Mouse (Mus musculus): ENCODE measurements at regions not wholly inside any gene's neighbourhood (a gene's known extent, or its start where the extent isn't known, plus 50 kb on each side); places are given as distances from the start of the nearest gene placed in this dataset.

DNA sequence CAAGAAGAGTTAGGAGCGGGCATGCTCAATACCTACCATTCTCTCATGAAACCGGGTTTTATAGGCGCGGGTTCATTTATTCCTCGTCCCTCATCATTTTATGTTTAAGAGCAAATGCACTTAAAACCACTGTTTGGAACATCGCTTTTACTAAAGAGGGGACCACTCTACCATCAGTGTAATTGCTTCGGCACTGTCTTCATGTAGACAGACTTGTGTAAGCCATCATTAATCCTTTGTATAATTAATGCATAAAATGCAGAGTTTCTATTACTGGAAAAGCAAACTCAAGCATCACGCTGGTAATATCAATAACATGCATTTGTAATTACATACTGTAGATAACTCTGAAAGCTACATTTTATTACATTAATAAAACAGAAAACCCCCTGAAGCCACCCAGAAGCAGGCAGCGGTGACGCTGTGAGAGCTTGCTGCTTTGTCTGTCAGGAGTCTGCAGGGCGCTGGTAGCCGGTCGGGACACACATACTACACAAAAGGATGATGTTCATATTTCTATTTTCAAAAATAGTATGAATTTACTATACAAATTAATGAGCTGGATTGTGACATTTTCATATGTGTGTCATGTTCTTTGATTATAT, 99.2 kb downstream of the Zfp281 start:
- DNase-seq, result no peak

DNA sequence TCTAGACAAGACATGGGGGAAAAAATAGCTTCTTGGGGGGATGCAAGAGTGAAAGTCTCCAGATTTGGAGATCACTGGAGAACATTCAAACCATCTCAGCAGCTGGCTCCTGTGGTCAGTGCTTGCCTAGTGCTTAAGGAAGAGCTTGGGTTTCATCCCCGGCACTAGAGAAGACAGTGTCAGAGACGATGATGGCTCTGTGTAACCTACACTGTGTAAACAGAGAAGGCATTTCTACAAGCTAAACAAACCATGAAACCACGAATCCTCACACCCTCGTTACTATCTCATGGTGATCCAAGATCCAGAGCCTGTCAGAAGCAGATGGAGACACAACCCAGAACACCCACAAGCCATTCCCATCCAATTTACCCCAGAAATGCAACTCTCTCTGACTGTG, 100.5 kb downstream of the Zfp281 start:
- no peak for DNase-seq

DNA sequence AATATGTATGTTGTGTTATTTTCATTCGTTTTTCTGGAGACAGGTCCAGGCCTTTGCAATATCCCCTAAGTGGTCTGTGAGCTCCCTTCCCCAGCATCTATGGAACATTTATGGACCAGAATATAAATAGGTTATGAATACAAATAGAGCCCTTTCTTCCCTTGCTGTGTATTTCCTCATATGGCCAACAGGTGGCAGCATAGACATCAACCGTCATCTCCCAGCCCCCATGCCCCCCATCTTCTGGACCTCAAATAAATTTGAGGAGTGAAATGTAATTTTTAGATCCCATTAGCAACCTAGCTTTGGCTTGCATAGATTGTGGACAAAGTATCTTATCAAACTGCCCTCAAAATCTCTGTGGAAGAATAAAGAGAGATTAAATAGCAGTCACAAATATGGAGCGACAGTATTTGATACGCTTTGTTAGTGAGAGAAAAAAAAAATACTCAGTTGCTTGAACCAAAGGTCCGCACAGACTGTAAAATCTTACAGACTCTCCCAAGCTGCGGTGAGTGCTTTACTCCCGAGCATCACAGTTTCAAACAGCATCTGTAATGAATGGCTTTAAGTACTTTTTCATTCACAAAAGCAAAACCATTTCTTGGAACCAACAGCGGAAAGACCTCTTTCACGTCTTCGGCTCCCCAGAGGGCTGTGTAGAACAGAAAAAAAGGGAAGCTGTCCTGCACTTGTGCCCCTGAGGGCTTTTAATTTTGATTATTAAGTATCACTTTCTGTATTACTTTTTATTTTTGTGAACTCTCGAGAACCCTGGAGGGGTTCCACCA, 101.6 kb downstream of the Zfp281 start:
- peak; percentile 52 to 59 for DNase-seq

DNA sequence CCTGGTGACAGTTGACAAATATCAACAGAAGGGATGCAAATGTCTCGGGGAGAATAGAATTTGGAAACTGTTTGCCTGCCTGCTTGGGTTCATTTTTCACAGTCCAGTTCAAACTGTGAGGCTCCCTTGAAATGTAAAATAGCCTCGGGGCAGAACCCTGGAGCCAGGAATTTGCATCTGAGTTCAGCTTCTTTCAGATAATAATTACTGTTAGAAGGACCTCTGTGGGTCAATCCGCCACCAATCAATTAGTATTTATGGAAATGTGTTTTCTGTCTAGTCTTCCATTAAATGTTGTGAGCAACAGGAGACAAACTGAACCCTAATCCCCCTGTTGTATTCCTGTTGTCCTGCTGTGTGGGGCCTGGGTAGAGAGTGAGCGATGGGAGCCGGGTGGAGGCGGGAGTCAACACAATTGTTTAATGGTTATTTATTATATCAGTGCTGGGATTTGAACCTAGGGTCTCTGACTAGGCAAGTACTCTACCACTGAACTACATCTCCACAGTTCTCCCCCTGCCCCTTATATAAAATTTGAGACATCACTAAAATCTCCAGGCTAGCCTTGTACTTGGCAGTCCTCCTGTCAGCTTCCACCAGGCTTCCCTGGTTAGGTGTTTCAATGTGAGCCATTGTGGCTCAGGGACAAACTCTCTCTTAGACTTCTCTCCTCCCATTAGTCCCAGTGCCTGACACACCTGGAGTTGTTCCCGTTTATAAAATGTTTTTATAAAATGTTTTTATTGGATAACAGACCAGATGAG, 103.3 kb downstream of the Zfp281 start:
- no peak for DNase-seq

DNA sequence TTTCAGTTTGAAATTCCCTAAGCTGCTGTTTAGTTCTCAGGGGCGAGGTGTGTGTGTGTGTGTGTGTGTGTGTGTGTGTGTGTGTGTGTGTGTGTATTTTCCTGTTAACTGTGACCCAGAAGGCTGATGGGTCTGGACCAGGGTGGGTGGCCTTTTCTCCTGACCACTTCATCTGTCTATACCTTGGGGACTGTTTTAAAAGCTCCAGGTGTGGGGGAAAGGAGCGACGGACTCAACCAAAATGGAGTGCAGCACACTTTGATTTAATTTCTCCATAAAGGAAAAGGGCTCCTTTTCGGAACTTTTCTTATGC, 103.9 kb downstream of the Zfp281 start:
- DNase-seq, result no peak

DNA sequence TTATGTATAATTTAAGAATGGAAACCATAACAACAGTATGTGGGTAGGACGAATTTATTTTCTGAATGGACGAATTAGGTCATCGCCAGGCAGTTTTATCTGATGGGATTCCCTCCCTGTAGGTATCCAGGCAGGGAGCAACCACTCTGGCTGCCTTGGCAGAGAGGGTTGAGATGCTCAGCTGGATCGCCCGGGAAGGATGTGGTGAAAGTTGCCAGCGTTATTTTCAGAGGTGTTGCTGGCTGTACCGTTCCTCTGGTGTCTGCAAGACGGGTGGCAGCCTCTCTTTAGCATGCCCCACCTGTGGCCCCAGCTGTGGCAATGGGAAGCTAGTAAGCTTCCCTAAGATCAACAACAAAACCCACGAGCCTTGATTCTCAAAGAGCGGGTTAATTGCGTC, 105.9 kb downstream of the Zfp281 start:
- DNase-seq, result no peak

DNA sequence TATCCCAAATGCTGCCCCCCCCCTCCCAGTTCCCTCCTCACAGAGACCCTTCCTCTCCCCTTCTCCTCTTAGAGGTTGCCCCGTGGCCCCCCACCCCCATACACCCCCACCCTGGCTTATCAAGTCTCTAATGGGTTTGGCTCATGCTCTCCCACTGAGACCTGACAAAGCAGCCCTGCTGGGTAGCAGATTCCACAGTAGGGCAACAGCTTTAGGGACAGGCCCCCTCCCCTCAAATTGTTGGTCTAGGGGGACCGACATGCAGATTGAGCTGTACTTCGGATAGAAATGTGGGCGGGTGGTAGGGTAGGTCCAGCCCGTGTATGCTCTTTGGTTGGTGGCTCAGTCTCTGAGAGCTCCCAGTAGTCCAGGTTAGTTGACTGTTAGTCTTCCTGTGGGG, 113.3 kb downstream of the Zfp281 start:
- no peak for DNase-seq

DNA sequence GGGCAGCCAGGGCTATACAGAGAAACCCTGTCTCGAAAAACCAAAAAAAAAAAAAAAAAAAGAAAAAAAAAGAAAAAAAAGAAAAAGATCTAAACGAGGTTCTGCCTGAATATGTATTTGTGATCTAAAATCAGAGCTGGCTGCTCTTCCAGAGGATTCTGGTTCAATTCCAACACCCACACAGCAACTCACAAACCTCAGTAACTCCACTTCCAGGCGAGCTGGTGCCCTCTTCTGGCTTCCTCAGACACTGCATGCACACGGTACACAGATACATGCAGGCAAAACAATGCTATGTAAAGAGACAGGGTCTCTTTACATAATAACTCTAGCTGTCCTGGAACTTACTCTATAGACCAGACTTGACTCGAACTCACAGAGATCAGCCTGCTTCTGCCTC, 114.8 kb downstream of the Zfp281 start:
- peak; percentile 52 to 63 for DNase-seq

DNA sequence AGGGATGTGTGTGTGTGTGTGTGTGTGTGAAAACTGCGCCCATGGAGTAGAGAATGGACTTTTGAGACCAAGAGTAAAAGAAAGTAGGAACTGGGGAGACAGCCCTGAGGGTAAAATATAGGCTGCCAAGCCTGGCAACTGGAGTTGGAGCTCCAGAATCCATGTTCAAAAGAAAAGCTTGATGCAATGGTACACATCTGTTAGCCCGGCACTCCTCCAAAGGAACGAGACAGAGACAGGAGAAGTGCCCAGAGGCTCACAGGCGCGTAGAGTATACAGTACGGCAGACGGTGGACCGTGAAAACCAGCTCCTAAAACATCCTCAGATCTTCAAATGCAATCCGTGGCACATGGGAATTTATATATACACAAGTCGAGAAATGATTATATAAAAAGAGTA, 116.4 kb downstream of the Zfp281 start:
- no peak for DNase-seq

DNA sequence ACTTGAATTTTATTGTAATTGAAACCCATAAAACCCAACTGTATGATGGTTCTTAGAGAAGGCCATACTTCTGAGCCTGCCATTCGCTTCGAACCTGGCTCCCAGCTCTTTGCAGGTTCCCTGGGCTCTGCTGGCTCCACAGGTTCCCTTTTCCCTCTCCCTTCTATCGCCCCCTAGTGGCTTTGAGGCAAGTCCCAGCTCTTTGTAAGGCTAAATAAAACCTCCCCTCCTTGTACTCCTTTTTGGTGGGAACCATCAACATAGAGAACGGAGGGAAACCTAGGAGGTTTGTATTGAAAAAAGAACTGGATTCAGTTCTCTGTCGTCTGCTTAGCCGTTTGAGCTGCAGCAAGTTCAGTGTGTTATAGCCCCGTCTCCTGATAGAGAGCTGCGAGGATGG, 124.5 kb downstream of the Zfp281 start:
- peak; percentile 20 to 34 for DNase-seq

DNA sequence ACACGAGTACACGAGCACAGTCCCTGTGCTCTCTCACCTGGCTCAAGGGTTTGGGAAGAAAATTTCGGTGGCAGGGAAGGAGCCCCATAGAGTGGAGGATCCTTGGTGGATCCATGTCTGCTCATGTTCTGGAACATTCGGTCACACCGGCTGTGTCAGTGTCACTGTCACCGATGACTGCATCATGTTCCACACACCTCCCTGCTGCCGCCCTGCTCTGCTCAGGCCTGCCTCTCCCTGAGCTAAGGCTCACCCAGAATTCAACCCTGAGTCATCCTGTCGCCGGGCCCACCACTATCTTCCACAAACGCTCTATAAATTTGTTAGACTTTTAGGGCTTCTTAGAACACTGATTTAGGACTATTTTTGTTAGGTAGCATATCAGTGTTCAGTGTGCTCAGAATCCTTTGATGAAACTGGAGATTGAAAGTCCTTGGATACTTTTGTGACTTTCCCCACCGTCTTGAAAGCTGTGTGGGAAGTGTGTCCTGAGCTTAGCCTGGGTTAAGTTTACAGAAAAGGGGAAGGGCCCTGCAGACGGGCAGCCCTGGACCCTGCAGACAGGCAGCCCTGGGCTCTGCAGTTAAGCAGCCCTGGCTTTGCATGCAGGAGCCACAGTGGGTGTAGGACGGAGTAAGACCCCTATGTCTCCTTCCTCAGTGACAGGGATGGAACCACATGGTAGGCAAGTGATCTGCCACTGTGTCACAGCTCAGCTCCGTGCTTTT, 126.9 kb downstream of the Zfp281 start:
- DNase-seq, result no peak

DNA sequence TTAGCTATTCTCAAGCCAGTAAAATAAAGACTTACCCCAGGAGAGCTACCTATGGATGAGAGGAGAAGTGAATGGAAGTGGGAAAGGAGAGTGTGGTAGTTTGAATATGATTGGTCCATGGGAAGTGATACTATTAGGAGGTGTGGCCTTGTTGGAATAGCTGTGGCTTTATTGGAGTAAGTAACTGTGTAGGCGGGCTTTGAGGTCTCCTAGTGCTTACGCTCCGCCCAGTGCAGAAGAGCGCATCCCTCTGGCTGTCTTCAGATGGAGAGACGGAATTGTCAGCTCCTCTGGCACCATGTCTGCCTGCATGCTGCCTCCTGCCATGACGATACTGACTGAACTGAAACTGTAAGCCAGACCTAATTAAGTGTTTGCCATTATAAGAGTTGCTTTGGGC, 129.6 kb downstream of the Zfp281 start:
- DNase-seq, result no peak

DNA sequence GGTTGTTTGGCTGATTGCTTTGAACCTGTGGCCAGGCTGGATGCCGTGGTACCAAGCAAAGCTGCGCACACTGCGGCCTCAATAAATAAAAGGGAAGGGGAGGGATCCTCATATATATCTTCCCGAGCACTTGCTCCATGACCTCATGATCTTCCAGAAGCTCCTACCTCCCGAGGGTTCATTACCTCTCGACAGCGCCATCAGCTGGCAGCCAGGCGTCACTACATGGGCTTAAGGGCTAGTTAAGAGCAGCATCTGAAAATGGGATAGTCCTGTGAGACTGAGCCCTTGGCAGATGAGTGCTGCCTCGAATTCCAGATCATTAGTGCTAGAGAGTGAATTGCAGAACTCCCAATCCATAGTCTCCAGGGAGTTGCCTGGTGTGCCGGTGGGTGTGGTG, 134.0 kb downstream of the Zfp281 start:
- no peak for DNase-seq

DNA sequence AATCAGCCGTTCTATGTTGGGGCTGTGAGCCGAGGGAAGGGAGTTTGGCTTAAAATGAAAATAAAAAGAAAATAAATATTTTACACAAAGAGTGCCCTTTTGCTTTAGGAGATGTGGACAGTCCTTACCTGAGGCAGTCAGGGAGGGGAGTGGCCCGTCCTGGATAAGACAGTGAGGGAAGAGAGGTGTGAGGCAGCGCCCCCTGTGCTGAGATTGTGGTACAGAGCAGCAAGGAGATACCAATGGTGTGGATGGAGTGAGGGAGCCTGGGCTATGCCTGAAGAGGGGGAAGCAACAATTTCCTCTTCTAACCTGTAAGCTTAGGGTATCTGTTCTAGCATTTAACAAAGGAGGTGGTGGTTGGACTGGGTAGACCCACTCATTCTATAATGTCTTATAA, 134.5 kb downstream of the Zfp281 start:
- no peak for DNase-seq

DNA sequence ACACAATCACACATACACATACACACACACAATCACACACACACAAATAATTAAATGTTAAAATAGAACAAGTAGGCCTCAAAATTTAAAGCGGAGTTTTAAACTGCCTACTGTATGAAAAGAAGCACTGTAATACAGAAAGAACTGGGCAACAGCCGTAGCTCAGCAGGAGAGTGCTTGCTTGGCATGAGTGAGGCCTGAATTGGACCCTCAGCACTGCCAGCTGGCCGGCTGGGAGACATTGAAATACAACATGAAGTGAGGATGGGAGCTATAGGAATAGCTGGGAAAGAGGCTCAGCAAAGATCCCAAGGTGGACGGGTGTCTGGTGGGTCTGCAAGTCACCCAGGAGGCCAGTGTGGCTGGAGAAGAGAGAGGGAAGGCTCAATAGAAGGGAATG, 136.8 kb downstream of the Zfp281 start:
- DNase-seq, result peak; percentile 89 to 90

DNA sequence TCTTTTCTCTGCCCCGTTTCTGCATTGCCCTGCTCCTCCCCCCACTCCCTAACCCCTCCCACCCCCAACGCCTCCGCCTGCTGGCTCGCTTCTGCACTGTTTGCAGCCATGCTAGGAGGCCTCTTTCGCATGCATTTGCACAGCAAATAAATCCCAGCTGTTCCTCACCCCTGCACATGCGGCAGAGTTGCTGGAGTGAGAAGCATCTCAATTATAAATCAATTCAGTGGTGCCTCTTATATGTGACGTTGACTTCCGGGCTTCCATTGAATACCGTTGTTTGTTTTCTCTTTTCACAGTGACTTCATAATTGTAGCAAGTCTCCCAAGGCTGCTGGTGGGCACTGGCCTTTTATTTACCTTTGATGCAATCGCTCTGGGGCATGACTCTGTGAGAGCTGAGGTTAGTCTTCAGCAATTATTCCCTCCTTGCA, 144.3 kb downstream of the Zfp281 start:
- DNase-seq, result peak in 1 of 2 experiments; percentile 26

DNA sequence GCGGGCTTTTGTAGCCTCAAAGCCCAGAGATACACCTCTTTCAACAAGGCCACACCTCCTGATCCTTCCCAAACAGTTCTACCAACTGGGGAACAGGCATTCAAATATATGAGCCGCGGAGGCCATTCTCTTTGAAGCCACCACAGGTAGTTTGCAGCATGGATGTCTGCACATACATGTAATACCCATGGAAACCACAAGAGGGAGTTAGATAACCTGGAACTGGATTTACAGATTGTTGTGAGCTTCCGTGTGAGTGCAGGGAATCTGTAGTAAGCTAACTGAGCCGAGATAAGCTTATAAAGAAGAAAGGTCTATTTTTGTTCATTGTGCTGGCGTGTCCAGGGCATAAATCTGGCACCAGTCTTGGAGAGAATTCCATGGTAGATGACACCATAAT, 149.0 kb downstream of the Zfp281 start:
- no peak for DNase-seq

DNA sequence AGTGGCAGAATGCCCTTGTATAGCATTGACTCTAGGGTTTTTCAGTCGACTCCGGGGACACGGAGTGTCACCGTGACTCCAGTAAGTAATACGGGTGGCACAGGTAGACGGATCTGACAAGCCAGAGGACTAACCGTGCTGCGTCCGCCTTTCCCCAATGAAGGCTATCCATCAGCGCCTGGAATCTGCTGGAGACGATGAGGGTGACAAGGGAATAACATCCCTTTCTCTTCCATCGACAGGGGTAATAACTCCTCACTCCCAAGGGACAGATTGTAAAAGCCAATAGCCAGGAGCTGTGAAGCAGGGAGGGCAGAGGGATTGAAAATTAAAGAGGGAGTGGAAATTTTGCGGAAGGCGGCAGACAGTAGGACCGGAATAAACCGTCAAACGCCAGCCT, 151.5 kb downstream of the Zfp281 start:
- no peak for DNase-seq

DNA sequence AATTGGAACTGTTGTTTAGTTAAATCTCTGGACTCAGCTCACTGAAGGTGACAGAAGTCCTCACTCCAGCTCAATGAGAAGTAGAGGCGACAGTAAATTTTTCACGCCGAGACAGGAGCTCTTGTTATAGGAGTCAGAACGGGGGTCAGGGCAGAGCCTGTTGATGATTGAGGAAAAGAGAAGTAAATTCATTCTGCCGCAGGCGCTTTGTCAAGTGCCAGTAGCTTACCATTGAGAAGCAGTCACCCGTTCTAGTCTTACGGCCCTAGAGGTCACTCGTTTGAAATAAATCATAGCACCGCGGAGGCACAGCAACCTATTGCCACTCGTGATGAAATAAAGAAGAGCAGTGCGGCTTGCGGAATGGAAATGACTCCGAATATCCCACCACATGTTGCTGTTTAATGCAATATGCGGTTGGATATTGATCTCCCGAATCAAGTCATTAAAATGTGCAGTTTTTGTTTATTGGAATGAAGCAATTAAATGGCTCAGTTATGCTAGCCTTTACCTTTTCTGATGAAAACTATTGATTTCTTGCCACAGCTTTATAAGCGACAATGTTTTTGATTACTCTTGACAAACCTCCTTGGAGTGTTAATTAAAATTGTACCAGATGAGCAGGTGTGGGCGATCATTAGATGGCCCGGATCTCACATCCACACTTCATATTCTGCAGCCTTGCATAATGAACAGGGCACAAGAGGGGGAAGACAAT, 152.7 kb downstream of the Zfp281 start:
- no peak for DNase-seq

DNA sequence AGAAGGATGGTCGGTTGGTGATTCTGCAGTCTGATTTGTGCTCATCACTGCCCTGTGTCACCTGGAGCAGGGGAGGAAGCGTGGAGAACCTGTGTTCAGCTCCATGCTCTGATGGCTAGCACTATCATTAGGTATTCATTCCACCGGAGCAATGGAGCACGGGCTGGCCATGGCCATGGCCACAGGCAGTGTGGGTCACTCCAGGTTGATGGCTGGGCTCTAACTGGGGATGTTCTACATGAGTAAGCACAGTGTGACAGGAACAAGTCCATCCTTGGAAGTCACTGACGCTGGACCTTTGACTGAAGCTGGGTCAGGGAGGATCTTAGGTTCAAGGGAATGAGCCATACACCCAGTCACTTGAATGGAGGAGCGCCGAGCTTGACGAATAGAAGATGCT, 154.7 kb downstream of the Zfp281 start:
- no peak for DNase-seq

DNA sequence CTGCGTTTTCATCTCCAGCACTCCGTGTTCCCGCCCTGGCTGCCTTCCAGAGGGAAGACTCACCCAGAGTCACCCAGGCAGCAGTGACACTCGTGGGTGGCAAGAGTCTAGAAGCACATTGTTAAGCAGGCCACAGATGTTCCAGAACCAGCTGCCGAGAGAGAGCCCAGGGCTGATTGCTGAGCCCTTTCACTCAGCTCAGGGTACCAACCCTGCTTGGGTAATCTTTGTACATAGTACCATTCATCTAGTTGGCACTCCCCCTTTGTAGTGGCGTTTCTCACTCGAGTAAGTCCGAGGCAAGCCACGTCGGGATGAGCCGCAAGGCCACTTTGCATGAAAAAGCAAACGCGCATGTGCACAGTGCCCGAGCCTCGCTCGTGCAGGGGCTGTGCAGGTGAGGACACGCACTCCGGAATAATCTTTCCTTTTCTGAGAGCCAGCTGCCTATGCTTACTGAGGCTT, 156.9 kb downstream of the Zfp281 start:
- peak; percentile 28 to 31 for DNase-seq

DNA sequence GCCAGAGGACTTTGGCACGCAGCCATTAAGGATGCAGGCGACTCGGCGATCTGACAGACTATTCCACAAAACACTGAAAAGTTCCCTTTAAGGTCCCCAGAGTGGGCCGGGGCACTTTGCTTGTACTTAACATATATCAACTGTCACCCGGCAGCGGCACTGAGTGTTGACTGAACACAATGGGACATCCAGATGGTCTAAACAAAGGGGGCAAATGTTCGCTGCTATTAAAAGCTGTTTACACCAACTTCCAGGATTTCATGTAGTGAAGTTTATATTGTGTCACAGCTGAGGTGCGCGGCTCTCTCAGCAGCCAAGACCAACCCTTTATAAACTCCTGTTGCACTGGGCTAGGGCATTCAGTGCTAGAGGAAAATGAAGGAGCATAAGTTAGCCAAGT, 157.6 kb downstream of the Zfp281 start:
- DNase-seq, result peak in 1 of 2 experiments; percentile 16

DNA sequence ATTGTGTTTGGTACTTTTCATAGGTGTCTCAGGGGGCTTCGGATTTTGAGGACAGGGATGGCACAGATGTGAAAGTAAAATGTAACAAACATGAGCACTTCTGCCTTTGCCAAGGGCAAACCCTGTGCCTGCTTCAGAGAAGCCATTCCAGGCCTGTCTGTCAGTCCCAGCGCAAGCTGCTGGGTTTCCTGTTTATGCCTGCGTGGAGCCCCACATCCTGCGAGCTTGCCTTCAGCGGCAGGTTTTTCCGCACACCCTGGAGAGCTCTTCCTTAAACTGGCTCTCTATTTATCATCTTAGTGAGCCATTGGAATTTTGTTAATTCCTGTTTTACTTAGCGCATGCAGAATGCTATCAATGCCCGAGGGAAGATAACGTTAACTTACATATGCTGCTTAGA, 159.5 kb downstream of the Zfp281 start:
- no peak for DNase-seq
